Mouse (Mus musculus) liver, embryonic 14.5 days (tissue): ENCODE results near the gene Pou1f1. TPM values are rescaled to one million over a fixed set of nuclear protein-coding genes. Genes with fewer than 3 reads are reported as not detected.
A peak's percentile ranks its signal among the peaks of the same experiment; 100 is the strongest.

ENCODE experiments used
- ATAC-seq: fragments of 200-750 bp; cut with Nextera tagmentation; 2 replicates; pipeline ENCODE4 v1.8.0; 2017; ENCODE audit warnings: moderate number of reproducible peaks, mild to moderate bottlenecking, moderate library complexity; ENCODE audit not compliant: insufficient read depth
- DNase-seq, 3 experiments: peaks; one replicate each; pipeline ENCODE4 v3.0.0-alpha.2; 2012 to 2013; ENCODE audit warnings: low read depth in 3 of 3, low spot score in 3 of 3
- H3K27ac ChIP-seq: fragments of 300-500 bp; sonication (generic); 2 replicates; pipeline ENCODE4 v1.5.1; 2014; ENCODE audit warnings: moderate library complexity, mild to moderate bottlenecking, control low read depth, inconsistent platforms
- H3K27me3 ChIP-seq: fragments of 300-500 bp; sonication (generic); 2 replicates; pipeline ENCODE4 v1.6.1; 2014; ENCODE audit warnings: mild to moderate bottlenecking, low read length, moderate library complexity; ENCODE audit not compliant: control insufficient read depth, insufficient read depth
- H3K36me3 ChIP-seq: fragments of 300-500 bp; sonication (generic); replicated peaks from 2 replicates; pipeline ENCODE4 v1.6.1; 2014; ENCODE audit warnings: low read depth; ENCODE audit not compliant: control insufficient read depth, insufficient read depth
- H3K4me1 ChIP-seq, 2 experiments: fragments of 200-500 bp in 1 of 2; fragments of 300-500 bp in 1 of 2; sonication (generic) in 1 of 2; replicated peaks; 2 replicates each; pipeline ENCODE4 v1.6.1; 2012 to 2014; ENCODE audit warnings: antibody characterized with exemption in 1 of 2, inconsistent platforms in 1 of 2, low read length in 1 of 2; ENCODE audit not compliant: control insufficient read depth in 2 of 2, insufficient read depth in 2 of 2
- H3K4me2 ChIP-seq: fragments of 300-500 bp; sonication (generic); 2 replicates; pipeline ENCODE4 v1.6.1; 2014; ENCODE audit warnings: low read depth, mild to moderate bottlenecking, control low read depth, moderate library complexity
- H3K4me3 ChIP-seq, 2 experiments: fragments of 200-500 bp in 1 of 2; fragments of 300-500 bp in 1 of 2; sonication (generic) in 1 of 2; 2 replicates each; pipeline ENCODE4 v1.5.1; 2012 to 2014; ENCODE audit warnings: low read depth in 2 of 2, low read length in 2 of 2, mild to moderate bottlenecking in 2 of 2, control low read depth in 1 of 2, inconsistent platforms in 1 of 2, moderate library complexity in 1 of 2; ENCODE audit not compliant: insufficient read depth in 1 of 2
- H3K9ac ChIP-seq: fragments of 300-500 bp; sonication (generic); replicated peaks from 2 replicates; pipeline ENCODE4 v1.6.1; 2014; ENCODE audit warnings: mild to moderate bottlenecking, control low read depth, moderate library complexity
- H3K9me3 ChIP-seq: fragments of 300-500 bp; sonication (generic); 2 replicates; pipeline ENCODE4 v1.6.1; 2016; ENCODE audit warnings: low read length, mixed read lengths; ENCODE audit not compliant: control insufficient read depth
- CTCF ChIP-seq: IDR thresholded peaks from 2 replicates; pipeline ENCODE4 v1.5.1; 2016; ENCODE audit warnings: antibody characterized with exemption, low read depth, control low read depth
- EP300 ChIP-seq: IDR thresholded peaks from 2 replicates; pipeline ENCODE4 v1.6.1; 2016; ENCODE audit warnings: antibody characterized with exemption, low read depth
- whole genome bisulfite sequencing: fragments of 180-500 bp; shearing (Covaris S2); extraction: QIAGEN DNeasy Blood & Tissue Kit; methylation state at CpG from one replicate; pipeline ENCODE4 v1.1.7; 2014; ENCODE audit not compliant: insufficient replicate concordance; 5-methylcytosine and 5-hydroxymethylcytosine counted together
- polyA plus RNA-seq, 2 experiments: library from polyadenylated mRNA; depleted of rRNA in 1 of 2; stranded (reverse) in 1 of 2; unstranded in 1 of 2; fragments of >200 nt; fragmentation: Nextera tagmentation in 1 of 2; extraction: Ambion mirVana in 1 of 2; gene quantifications; 2 replicates each; pipeline versions ENCODE4 v1.2.1 to v1.2.3; 2012 to 2014

Gene Pou1f1
- polyA plus RNA-seq, 2 experiments = not detected

DNA sequence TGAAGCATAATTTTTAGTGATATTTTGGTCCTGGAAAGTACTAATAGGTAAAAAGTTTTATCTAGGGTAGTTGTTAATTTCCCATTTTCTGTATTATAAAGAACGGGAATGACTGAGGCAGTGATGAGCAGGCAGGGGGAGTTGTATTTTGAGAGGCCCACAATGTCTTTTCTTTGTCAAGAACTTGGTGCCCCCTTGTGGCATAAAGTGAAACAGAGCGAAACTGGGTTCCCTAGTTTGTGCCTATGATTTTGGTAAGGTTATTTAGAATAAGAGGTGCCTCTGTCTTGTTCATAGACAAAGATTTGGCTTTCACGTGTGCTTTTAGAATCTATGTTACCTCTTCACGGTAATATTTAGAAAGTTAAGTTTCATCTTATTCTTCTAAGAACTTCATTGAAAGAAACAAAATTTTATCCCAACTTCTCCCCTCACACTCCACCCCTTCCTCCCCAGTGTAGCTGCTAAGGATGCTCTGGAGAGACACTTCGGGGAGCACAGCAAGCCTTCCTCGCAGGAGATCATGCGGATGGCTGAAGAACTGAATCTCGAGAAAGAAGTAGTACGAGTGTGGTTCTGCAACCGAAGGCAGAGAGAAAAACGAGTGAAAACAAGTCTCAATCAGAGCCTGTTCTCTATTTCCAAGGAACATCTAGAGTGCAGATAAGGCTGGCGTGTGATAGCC is 13.1 kb downstream of the Pou1f1 start:
- Histone ChIP-seq H3K9me3 (no peaks in the 10 kb centered on the region), H3K4me1 (no peaks in the 10 kb centered on the region), H3K9ac (no peak overlapping the region), H3K27me3 (no peaks in the 10 kb centered on the region), H3K27ac (no peak overlapping the region), H3K4me3 (no peak overlapping the region), H3K4me2 (no peak overlapping the region), H3K36me3 (no peaks in the 10 kb centered on the region)
- DNase-seq (peak in 1 of 3 experiments; percentile 2), ATAC-seq (no peak)
- 21% methylated on average over 12 of the region's 12 CpGs for WGBS
- peak; percentile 36; the same call in 1 of the 2 replicates for TF ChIP-seq CTCF
- no peak for TF ChIP-seq EP300

DNA sequence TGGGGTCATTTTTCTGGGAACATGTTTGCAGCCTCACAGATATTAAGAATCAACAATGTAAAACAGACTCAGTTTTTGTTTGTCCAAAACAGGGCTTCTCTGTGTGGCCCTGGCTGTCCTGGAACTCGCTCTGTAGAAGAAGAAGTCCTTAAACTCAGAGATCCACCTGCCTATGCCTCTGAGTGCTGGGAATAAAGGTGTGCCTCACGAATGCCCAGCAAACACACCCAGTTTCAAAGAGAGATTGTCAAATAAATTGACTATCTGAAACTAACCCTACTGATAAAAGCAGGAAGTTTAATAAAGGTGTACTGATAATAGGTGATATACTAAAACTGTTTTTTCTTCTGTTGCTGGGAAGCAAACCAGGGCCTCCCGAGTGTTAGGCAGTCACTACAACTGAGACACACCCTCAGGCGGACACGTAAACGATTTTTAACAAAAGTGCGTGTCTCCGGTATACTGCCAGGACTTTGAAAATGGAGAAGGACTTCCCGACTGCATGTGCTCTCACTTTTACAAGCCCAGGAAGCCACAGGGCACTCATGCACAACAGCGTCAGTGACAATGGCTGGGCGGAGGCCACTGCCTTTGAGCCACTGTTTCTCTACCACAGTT is 23.5 kb downstream of the Pou1f1 start:
- Histone ChIP-seq H3K4me1 (no peaks in the 10 kb centered on the region), H3K27me3 (no peaks in the 10 kb centered on the region), H3K4me2 (no peak overlapping the region), H3K9me3 (no peaks in the 10 kb centered on the region), H3K27ac (no peak overlapping the region), H3K9ac (no peak overlapping the region), H3K4me3 (no peak overlapping the region), H3K36me3 (no peaks in the 10 kb centered on the region; the same call in 1 of the 2 replicates)
- no peak for DNase-seq
- TF ChIP-seq EP300 = no peak
- no peak for TF ChIP-seq CTCF
- no peak for ATAC-seq
- 72% methylated on average over 11 of the region's 11 CpGs for WGBS

DNA sequence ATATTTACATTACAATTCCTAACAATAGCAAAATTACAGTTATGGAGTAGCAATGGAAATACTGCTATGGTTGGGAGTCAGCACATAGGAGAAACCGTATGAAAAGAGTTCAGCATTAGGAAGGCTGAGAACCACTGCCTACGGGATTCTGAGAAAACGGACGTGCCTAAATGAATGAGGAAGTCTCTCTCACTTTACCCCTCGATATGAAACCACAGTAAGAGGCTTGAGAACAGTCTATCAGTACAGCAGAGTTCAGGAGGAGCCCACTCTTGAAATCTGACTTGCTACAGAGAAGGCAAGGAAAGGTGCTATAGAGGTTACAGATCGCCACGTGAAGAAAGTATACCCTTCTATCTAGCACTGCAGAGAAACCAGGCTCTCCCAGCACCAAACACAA is 28.6 kb downstream of the Pou1f1 start:
- H3K4me3 ChIP-seq = no peak overlapping the region
- H3K27ac ChIP-seq = no peak overlapping the region
- 29% methylated on average over 7 of the region's 7 CpGs for WGBS
- no peak for ATAC-seq
- H3K9ac ChIP-seq = no peak overlapping the region
- no peaks in the 10 kb centered on the region for H3K27me3 ChIP-seq
- H3K9me3 ChIP-seq = no peaks in the 10 kb centered on the region
- H3K4me1 ChIP-seq = no peaks in the 10 kb centered on the region
- no peak for DNase-seq
- no peak overlapping the region for H3K4me2 ChIP-seq
- no peaks in the 10 kb centered on the region for H3K36me3 ChIP-seq
- no peak for TF ChIP-seq EP300
- TF ChIP-seq CTCF = no peak

DNA sequence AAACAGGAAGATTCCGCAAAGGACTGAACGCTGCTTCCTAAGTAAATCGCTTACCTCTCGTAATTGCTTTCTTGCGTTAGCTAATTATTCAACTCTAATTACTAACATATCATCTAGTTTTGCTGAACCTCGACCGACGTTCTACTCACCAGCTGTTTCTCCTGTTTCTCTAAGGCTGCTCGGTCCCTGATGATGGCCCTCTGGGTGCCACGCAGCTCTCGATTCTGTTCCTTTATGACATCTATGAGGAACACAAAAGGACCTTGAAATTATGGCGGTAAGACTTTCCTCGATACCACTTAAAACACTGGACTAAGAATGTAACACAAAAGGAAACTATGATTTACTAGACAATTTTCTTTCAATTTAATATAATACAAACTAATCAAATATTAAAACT is 30.5 kb downstream of the Pou1f1 start:
- 83% methylated on average over 13 of the region's 13 CpGs for WGBS
- H3K9me3 ChIP-seq = no peaks in the 10 kb centered on the region
- TF ChIP-seq CTCF = no peak
- no peak for TF ChIP-seq EP300
- ATAC-seq = no peak
- H3K9ac ChIP-seq = no peak overlapping the region
- no peak overlapping the region for H3K4me3 ChIP-seq
- no peak overlapping the region for H3K27ac ChIP-seq
- no peaks in the 10 kb centered on the region for H3K27me3 ChIP-seq
- no peaks in the 10 kb centered on the region for H3K4me1 ChIP-seq
- H3K4me2 ChIP-seq = no peak overlapping the region
- DNase-seq = no peak
- no peaks in the 10 kb centered on the region for H3K36me3 ChIP-seq

DNA sequence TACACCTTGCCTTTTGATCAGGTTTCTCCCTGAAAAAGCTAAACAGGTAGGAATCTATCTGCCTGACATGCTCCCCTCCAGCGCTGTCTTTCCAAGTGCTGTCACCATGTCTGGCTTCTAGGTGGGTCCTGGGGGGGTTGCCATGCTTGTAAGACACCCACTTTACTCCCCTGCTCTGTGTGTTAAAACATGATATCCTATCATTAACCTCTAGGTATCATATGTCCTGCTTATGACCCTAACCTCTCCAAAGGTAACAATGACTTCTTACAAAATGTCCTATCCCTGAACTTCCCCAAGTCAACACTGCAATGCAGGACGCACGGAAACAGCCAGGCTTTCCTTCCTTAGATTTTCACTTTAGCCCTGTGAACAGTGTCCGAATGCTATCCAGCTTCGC is 34.0 kb downstream of the Pou1f1 start:
- Histone ChIP-seq H3K4me2 (no peak overlapping the region), H3K9me3 (no peaks in the 10 kb centered on the region), H3K27me3 (no peaks in the 10 kb centered on the region), H3K4me1 (no peaks in the 10 kb centered on the region), H3K4me3 (no peak overlapping the region), H3K27ac (no peak overlapping the region), H3K9ac (no peak overlapping the region), H3K36me3 (no peaks in the 10 kb centered on the region)
- WGBS = 59% methylated on average over 5 of the region's 5 CpGs
- no peak for TF ChIP-seq EP300
- TF ChIP-seq CTCF = no peak
- ATAC-seq (no peak), DNase-seq (no peak)
